Mouse (Mus musculus) stomach, postnatal 0 days (tissue): ENCODE measurements around the gene Slc12a6. TPM values are rescaled to one million over a fixed set of nuclear protein-coding genes. Genes with fewer than 3 reads are reported as not detected.

Experiments used
- ATAC-seq: fragments of 200-750 bp; cut with Nextera tagmentation; 2 replicates; pipeline ENCODE4 v1.8.0; 2017; ENCODE audit not compliant: low FRiP score, low TSS enrichment
- DNase-seq: peaks from one replicate; pipeline ENCODE4 v3.0.0-alpha.2; 2016; ENCODE audit warnings: low spot score
- H3K27ac ChIP-seq: fragments of 300-500 bp; sonication (generic); replicated peaks from 2 replicates; pipeline ENCODE4 v1.5.1; 2014; ENCODE audit warnings: mild to moderate bottlenecking, control low read depth
- H3K27me3 ChIP-seq: fragments of 300-500 bp; sonication (generic); 2 replicates; pipeline ENCODE4 v1.6.1; 2014; ENCODE audit warnings: low read length; ENCODE audit not compliant: control insufficient read depth, insufficient read depth
- H3K36me3 ChIP-seq: fragments of 300-500 bp; sonication (generic); 2 replicates; pipeline ENCODE4 v1.6.1; 2014; ENCODE audit warnings: low read length, mixed read lengths; ENCODE audit not compliant: control insufficient read depth, insufficient read depth
- H3K4me1 ChIP-seq: fragments of 300-500 bp; sonication (generic); replicated peaks from 2 replicates; pipeline ENCODE4 v1.6.1; 2014; ENCODE audit warnings: antibody characterized with exemption; ENCODE audit not compliant: control insufficient read depth, insufficient read depth
- H3K4me2 ChIP-seq: fragments of 300-500 bp; sonication (generic); replicated peaks from 2 replicates; pipeline ENCODE4 v1.6.1; 2014; ENCODE audit warnings: low read depth, mild to moderate bottlenecking, control low read depth, moderate library complexity
- H3K4me3 ChIP-seq: fragments of 300-500 bp; sonication (generic); 2 replicates; pipeline ENCODE4 v1.5.1; 2014; ENCODE audit warnings: low read depth, low read length, control low read depth
- H3K9ac ChIP-seq: fragments of 300-500 bp; sonication (generic); 2 replicates; pipeline ENCODE4 v1.6.1; 2014; ENCODE audit warnings: mild to moderate bottlenecking, low read length, control low read depth, mixed read lengths
- H3K9me3 ChIP-seq: fragments of 300-500 bp; sonication (generic); 2 replicates; pipeline ENCODE4 v1.6.1; 2016; ENCODE audit warnings: low read length; ENCODE audit not compliant: control insufficient read depth
- CTCF ChIP-seq: IDR thresholded peaks from 2 replicates; pipeline ENCODE4 v1.5.1; 2016; ENCODE audit warnings: antibody characterized with exemption, low read depth, mild to moderate bottlenecking, moderate library complexity
- EP300 ChIP-seq: optimal IDR thresholded peaks from 2 replicates; pipeline ENCODE3; 2016; ENCODE audit warnings: antibody characterized with exemption
- WGBS: fragments of 180-500 bp; shearing (Covaris S2); extraction: QIAGEN DNeasy Blood & Tissue Kit; methylation state at CpG from one replicate; pipeline ENCODE4 v1.1.7; 2014; 5-methylcytosine and 5-hydroxymethylcytosine counted together
- polyA plus RNA-seq: library from polyadenylated mRNA; unstranded; fragments of >200 nt; fragmentation: Nextera tagmentation; extraction: Ambion mirVana; gene quantifications from 2 replicates; pipeline ENCODE4 v1.2.1, GENCODE M21; 2015

The Slc12a6 gene
- polyA plus RNA-seq, 1 experiment from 2014 or later, result 5.4 TPM

GRCm38 (mm10) chr2:112266780-112267179, 1.2 kb downstream of the Slc12a6 start:
- Histone ChIP-seq H3K4me3 (peak overlapping the region; percentile 84), H3K36me3 (no peaks in the 10 kb centered on the region), H3K9me3 (no peaks in the 10 kb centered on the region), H3K27me3 (no peaks in the 10 kb centered on the region), H3K4me2 (peak overlapping the region; percentile 85), H3K4me1 (no peaks in the 10 kb centered on the region), H3K27ac (0 out of 2 replicates have a peak overlapping the region, but pooled peaks have one; percentile 18), H3K9ac (peak overlapping the region; percentile 82)
- 21% methylated on average over 10 of the region's 10 CpGs for WGBS
- no peak for DNase-seq
- no peak for ATAC-seq
- TF ChIP-seq CTCF, result no peak
- no peak for TF ChIP-seq EP300

DNA sequence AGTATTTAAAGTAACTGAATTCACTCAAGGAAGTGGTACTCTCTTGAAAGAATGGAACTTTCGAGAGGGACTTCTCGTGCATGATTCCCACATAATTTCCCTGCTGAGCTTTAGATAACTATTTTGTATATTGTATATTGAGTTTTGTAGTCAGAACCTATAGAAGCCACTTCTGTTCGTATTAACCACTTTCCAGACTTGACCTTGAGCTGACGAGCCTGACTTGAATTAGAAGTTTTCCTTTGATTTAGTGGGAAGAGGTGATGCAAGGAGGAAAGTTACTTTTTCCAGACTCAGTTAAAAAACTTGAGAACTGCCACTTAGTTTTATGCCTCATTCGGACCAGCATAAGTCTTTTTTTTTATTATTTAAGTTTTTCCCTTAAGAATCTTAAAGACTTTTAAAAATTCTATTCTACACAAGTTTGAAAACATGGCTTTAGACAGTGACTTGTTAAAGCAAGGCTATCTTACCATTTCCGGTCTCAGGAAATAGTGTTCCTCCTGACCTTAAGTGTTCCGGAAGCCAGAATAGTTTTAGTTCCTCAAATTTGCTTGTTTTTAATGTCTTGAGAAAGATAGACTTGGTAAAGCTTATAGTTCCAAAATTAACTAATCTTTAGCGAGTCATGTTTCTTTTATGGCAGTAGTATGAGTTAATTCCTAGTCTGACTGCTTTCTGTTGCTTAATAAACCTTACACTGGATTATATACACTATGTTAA, 2.1 kb downstream of the Slc12a6 start:
- 73% methylated on average over 8 of the region's 8 CpGs for WGBS
- Histone ChIP-seq H3K9me3 (no peaks in the 10 kb centered on the region), H3K9ac (no peak overlapping the region), H3K4me1 (no peaks in the 10 kb centered on the region), H3K27ac (no peak overlapping the region), H3K4me3 (peak overlapping the region; percentile 84), H3K4me2 (peak overlapping the region; percentile 85; the same call in 1 of the 2 replicates), H3K36me3 (no peaks in the 10 kb centered on the region), H3K27me3 (no peaks in the 10 kb centered on the region)
- ATAC-seq (no peak), DNase-seq (no peak)
- no peak for TF ChIP-seq CTCF
- TF ChIP-seq EP300, result no peak

- H3K27ac ChIP-seq, result no peak overlapping the region
- no peak overlapping the region for H3K9ac ChIP-seq
- no peak for TF ChIP-seq CTCF
- no peak for TF ChIP-seq EP300
- no peaks in the 10 kb centered on the region for H3K4me1 ChIP-seq
- ATAC-seq (no peak), DNase-seq (no peak)
- no peak overlapping the region for H3K4me2 ChIP-seq
- no peak overlapping the region for H3K4me3 ChIP-seq
- H3K9me3 ChIP-seq, result no peaks in the 10 kb centered on the region
- H3K27me3 ChIP-seq, result no peaks in the 10 kb centered on the region
- 92% methylated on average over 2 of the region's 2 CpGs for WGBS
- H3K36me3 ChIP-seq, result no peaks in the 10 kb centered on the region
Measured at GRCm38 (mm10) chr2:112270011-112270410, 4.4 kb downstream of the Slc12a6 start.

GRCm38 (mm10) chr2:112272909-112273308, 7.3 kb downstream of the Slc12a6 start:
- H3K4me2 ChIP-seq, result no peak overlapping the region
- H3K4me3 ChIP-seq, result no peak overlapping the region
- H3K9ac ChIP-seq, result no peak overlapping the region
- H3K9me3 ChIP-seq, result no peaks in the 10 kb centered on the region
- no peaks in the 10 kb centered on the region for H3K4me1 ChIP-seq
- ATAC-seq, result no peak
- TF ChIP-seq CTCF (no peak), EP300 (no peak)
- no peak for DNase-seq
- H3K36me3 ChIP-seq, result no peaks in the 10 kb centered on the region
- no peaks in the 10 kb centered on the region for H3K27me3 ChIP-seq
- 96% methylated on average over 2 of the region's 2 CpGs for WGBS
- H3K27ac ChIP-seq, result no peak overlapping the region

- WGBS, result 89% methylated on average over 6 of the region's 6 CpGs
- TF ChIP-seq EP300 (no peak), CTCF (no peak)
- H3K4me3 ChIP-seq, result no peak overlapping the region
- H3K27ac ChIP-seq, result no peak overlapping the region
- ATAC-seq (no peak), DNase-seq (no peak)
- no peak overlapping the region for H3K9ac ChIP-seq
- no peaks in the 10 kb centered on the region for H3K36me3 ChIP-seq
- no peaks in the 10 kb centered on the region for H3K9me3 ChIP-seq
- no peaks in the 10 kb centered on the region for H3K27me3 ChIP-seq
- no peak overlapping the region for H3K4me2 ChIP-seq
- no peaks in the 10 kb centered on the region for H3K4me1 ChIP-seq
Measured at GRCm38 (mm10) chr2:112273474-112273873, 7.8 kb downstream of the Slc12a6 start.

- H3K36me3 ChIP-seq, result no peaks in the 10 kb centered on the region
- TF ChIP-seq EP300 (no peak), CTCF (no peak)
- DNase-seq, result no peak
- H3K4me3 ChIP-seq, result no peak overlapping the region
- 0 out of 2 replicates have a peak, but pooled peaks have one; percentile 54 for ATAC-seq
- no peaks in the 10 kb centered on the region for H3K9me3 ChIP-seq
- no peak overlapping the region for H3K4me2 ChIP-seq
- 78% methylated on average over 3 of the region's 3 CpGs for WGBS
- no peak overlapping the region for H3K9ac ChIP-seq
- no peak overlapping the region for H3K27ac ChIP-seq
- no peaks in the 10 kb centered on the region for H3K27me3 ChIP-seq
- H3K4me1 ChIP-seq, result no peaks in the 10 kb centered on the region
Measured at GRCm38 (mm10) chr2:112276870-112277269, 11.2 kb downstream of the Slc12a6 start.
